Mouse (Mus musculus) kidney, embryonic 14.5 days (tissue): ENCODE measurements around the gene Ntpcr. TPM values are rescaled to one million over a fixed set of nuclear protein-coding genes. Genes with fewer than 3 reads are reported as not detected.
A peak's percentile ranks its signal among the peaks of the same experiment; 100 is the strongest.

Experiments
- ATAC-seq: fragments of 200-750 bp; cut with Nextera tagmentation; 2 replicates; pipeline ENCODE4 v1.8.0; 2017; ENCODE audit warnings: moderate number of reproducible peaks, mild to moderate bottlenecking, moderate TSS enrichment, moderate library complexity; ENCODE audit not compliant: low FRiP score, low TSS enrichment
- H3K27ac ChIP-seq: fragments of 300-500 bp; sonication (generic); 2 replicates; pipeline ENCODE4 v1.5.1; 2014; ENCODE audit warnings: low read depth, mild to moderate bottlenecking, low read length, moderate library complexity, mixed read lengths
- H3K27me3 ChIP-seq: fragments of 300-500 bp; sonication (generic); 2 replicates; pipeline ENCODE4 v1.6.1; 2014; ENCODE audit warnings: mild to moderate bottlenecking, low read length; ENCODE audit not compliant: control insufficient read depth, insufficient read depth
- H3K36me3 ChIP-seq: fragments of 300-500 bp; sonication (generic); 2 replicates; pipeline ENCODE4 v1.6.1; 2014; ENCODE audit warnings: low read length, mixed read lengths; ENCODE audit not compliant: control insufficient read depth, insufficient read depth
- H3K4me1 ChIP-seq: fragments of 300-500 bp; sonication (generic); 2 replicates; pipeline ENCODE4 v1.6.1; 2014; ENCODE audit warnings: low read length, mixed read lengths; ENCODE audit not compliant: control insufficient read depth, insufficient read depth
- H3K4me2 ChIP-seq: fragments of 300-500 bp; sonication (generic); replicated peaks from 2 replicates; pipeline ENCODE4 v1.6.1; 2014; ENCODE audit warnings: low read depth, mild to moderate bottlenecking, low read length
- H3K4me3 ChIP-seq: fragments of 300-500 bp; sonication (generic); 2 replicates; pipeline ENCODE4 v1.5.1; 2014; ENCODE audit warnings: mild to moderate bottlenecking, low read length
- H3K9ac ChIP-seq: fragments of 300-500 bp; sonication (generic); 2 replicates; pipeline ENCODE4 v1.6.1; 2014; ENCODE audit warnings: low read depth, mild to moderate bottlenecking, low read length, moderate library complexity
- H3K9me3 ChIP-seq: fragments of 300-500 bp; sonication (generic); 2 replicates; pipeline ENCODE4 v1.6.1; 2016; ENCODE audit warnings: low read length; ENCODE audit not compliant: control insufficient read depth
- WGBS: fragments of 180-500 bp; shearing (Covaris S2); extraction: QIAGEN DNeasy Blood & Tissue Kit; methylation state at CpG from one replicate; pipeline ENCODE4 v1.1.7; 2014; 5-methylcytosine and 5-hydroxymethylcytosine counted together
- polyA plus RNA-seq: library from polyadenylated mRNA; unstranded; fragments of >200 nt; fragmentation: Nextera tagmentation; extraction: Ambion mirVana; gene quantifications from 2 replicates; pipeline ENCODE4 v1.2.1, GENCODE M21; 2014

Ntpcr gene
- polyA plus RNA-seq: 28.5 and 29.3 TPM in 2 replicates

GRCm38 (mm10) chr8:125729746-125730145, at the start of gene Ntpcr:
Gene Ntpcr, plus strand, starts transcription at chr8:125729963.
- H3K9ac ChIP-seq: no peak within 1 kb of the TSS
- H3K4me1 ChIP-seq: 0 out of 2 replicates have a peak, but pooled peaks cover 4% of the 10 kb centered on the region
- WGBS: 78% methylated on average over 7 of the region's 7 CpGs
- no peak within 1 kb of the TSS for H3K27ac ChIP-seq
- no peaks in the 10 kb centered on the region for H3K9me3 ChIP-seq
- H3K27me3 ChIP-seq: no peaks in the 10 kb centered on the region
- ATAC-seq: no peak
- H3K4me3 ChIP-seq: no peak within 1 kb of the TSS
- H3K4me2 ChIP-seq: no peak within 1 kb of the TSS
- H3K36me3 ChIP-seq: no peaks in the 10 kb centered on the region

- no peak for ATAC-seq
- Histone ChIP-seq H3K27me3 (no peaks in the 10 kb centered on the region), H3K36me3 (no peaks in the 10 kb centered on the region), H3K4me1 (0 out of 2 replicates have a peak, but pooled peaks cover 3% of the 10 kb centered on the region), H3K27ac (no peak overlapping the region), H3K9ac (no peak overlapping the region), H3K9me3 (no peaks in the 10 kb centered on the region), H3K4me2 (no peak overlapping the region), H3K4me3 (no peak overlapping the region)
- WGBS: 51% methylated on average over 8 of the region's 8 CpGs
These were observed 48.8 kb upstream of the Ntpcr start for GRCm38 (mm10) chr8:125680851-125681408.

- Histone ChIP-seq H3K36me3 (no peaks in the 10 kb centered on the region), H3K9me3 (no peaks in the 10 kb centered on the region), H3K4me3 (no peak overlapping the region), H3K4me1 (peaks cover 1% of the 10 kb centered on the region; the same call in 1 of the 2 replicates), H3K4me2 (no peak overlapping the region), H3K27me3 (no peaks in the 10 kb centered on the region), H3K27ac (no peak overlapping the region), H3K9ac (no peak overlapping the region)
- whole genome bisulfite sequencing: 62% methylated on average over 6 of the region's 6 CpGs
- no peak for ATAC-seq
These were observed 44.5 kb upstream of the Ntpcr start for GRCm38 (mm10) chr8:125685216-125685760.

GRCm38 (mm10) chr8:125686221-125686865, 43.4 kb upstream of the Ntpcr start:
- H3K36me3 ChIP-seq: no peaks in the 10 kb centered on the region
- 62% methylated on average over 9 of the region's 9 CpGs for WGBS
- ATAC-seq: no peak

GRCm38 (mm10) chr8:125690166-125690915, 39.4 kb upstream of the Ntpcr start:
- Histone ChIP-seq H3K27ac (peak overlapping the region; percentile 32; the same call in 1 of the 2 replicates), H3K27me3 (no peaks in the 10 kb centered on the region), H3K4me3 (no peak overlapping the region), H3K36me3 (no peaks in the 10 kb centered on the region), H3K4me2 (no peak overlapping the region; the same call in 1 of the 2 replicates), H3K9me3 (no peaks in the 10 kb centered on the region), H3K4me1 (peaks cover 10% of the 10 kb centered on the region; the same call in 1 of the 2 replicates), H3K9ac (no peak overlapping the region)
- 35% methylated on average over 15 of the region's 15 CpGs for WGBS
- ATAC-seq: peak; percentile 89

More at GRCm38 (mm10) chr8:125686221-125686865, 43.4 kb upstream of the Ntpcr start:
- Histone ChIP-seq H3K9ac (no peak overlapping the region), H3K4me3 (no peak overlapping the region), H3K27me3 (no peaks in the 10 kb centered on the region), H3K4me2 (no peak overlapping the region), H3K4me1 (peaks cover 8% of the 10 kb centered on the region; the same call in 1 of the 2 replicates), H3K9me3 (no peaks in the 10 kb centered on the region), H3K27ac (no peak overlapping the region)

GRCm38 (mm10) chr8:125690961-125691360, 38.8 kb upstream of the Ntpcr start:
- H3K27me3 ChIP-seq: no peaks in the 10 kb centered on the region
- peak overlapping the region; percentile 18; the same call in 1 of the 2 replicates for H3K27ac ChIP-seq
- no peak overlapping the region for H3K9ac ChIP-seq
- 63% methylated on average over 3 of the region's 3 CpGs for WGBS
- no peak overlapping the region for H3K4me2 ChIP-seq
- no peaks in the 10 kb centered on the region for H3K9me3 ChIP-seq
- no peaks in the 10 kb centered on the region for H3K36me3 ChIP-seq
- peak; percentile 14; the same call in 1 of the 2 replicates for ATAC-seq
- H3K4me1 ChIP-seq: peaks cover 10% of the 10 kb centered on the region; the same call in 1 of the 2 replicates
- no peak overlapping the region for H3K4me3 ChIP-seq

GRCm38 (mm10) chr8:125692447-125692846, 37.3 kb upstream of the Ntpcr start:
- Histone ChIP-seq H3K36me3 (no peaks in the 10 kb centered on the region), H3K4me1 (peaks cover 10% of the 10 kb centered on the region; the same call in 1 of the 2 replicates), H3K4me3 (no peak overlapping the region), H3K9me3 (no peaks in the 10 kb centered on the region), H3K27ac (no peak overlapping the region), H3K9ac (no peak overlapping the region), H3K27me3 (no peaks in the 10 kb centered on the region), H3K4me2 (no peak overlapping the region)
- 46% methylated on average over 5 of the region's 5 CpGs for WGBS
- ATAC-seq: no peak

GRCm38 (mm10) chr8:125693197-125693596, 36.6 kb upstream of the Ntpcr start:
- H3K9me3 ChIP-seq: no peaks in the 10 kb centered on the region
- no peaks in the 10 kb centered on the region for H3K36me3 ChIP-seq
- WGBS: 69% methylated on average over 3 of the region's 3 CpGs
- H3K9ac ChIP-seq: no peak overlapping the region
- ATAC-seq: no peak
- no peaks in the 10 kb centered on the region for H3K27me3 ChIP-seq
- H3K4me3 ChIP-seq: no peak overlapping the region
- peaks cover 10% of the 10 kb centered on the region; the same call in 1 of the 2 replicates for H3K4me1 ChIP-seq
- H3K27ac ChIP-seq: no peak overlapping the region
- H3K4me2 ChIP-seq: no peak overlapping the region
